Mouse (Mus musculus): ENCODE data around the gene Mfsd2b. TPM values are rescaled to one million over a fixed set of nuclear protein-coding genes. Genes with fewer than 3 reads are reported as not detected.
A peak's percentile ranks its signal among the peaks of the same experiment; 100 is the strongest.
"Not testable (repeated sequence)": the region's sequence is repeated elsewhere in the genome, so short reads cannot be mapped to it uniquely, and the experiment has no call there.

The Mfsd2b gene
- 0.59 and 0.83 TPM in 2 replicates for polyA plus RNA-seq (2014; fragmentation: Nextera tagmentation; extraction: Ambion mirVana)

GRCm38 (mm10) chr12:4874161-4874927 lies at the start of gene Mfsd2b:
Gene Mfsd2b, minus strand, starts transcription at chr12:4874359.
- WGBS, result 4% methylated on average over 24 of the region's 24 CpGs
- ATAC-seq, result peak; percentile 90
- H3K27me3 ChIP-seq (replicated peaks; ENCODE audit: control insufficient read depth, insufficient read depth, low read length), result no peaks in the 10 kb centered on the region
- H3K36me3 ChIP-seq (ENCODE audit: control insufficient read depth, insufficient read depth, low read length), result peaks cover 13% of the 10 kb centered on the region
- peak; percentile 81 for DNase-seq (ENCODE audit: low spot score)
- H3K9me3 ChIP-seq (replicated peaks; ENCODE audit: control insufficient read depth, low read length), result no peaks in the 10 kb centered on the region
- no peak within 1 kb of the TSS for H3K27ac ChIP-seq (ENCODE audit: low read depth, low read length)
- H3K4me2 ChIP-seq (ENCODE audit: low read length), result peak within 1 kb of the TSS; percentile 82
- H3K4me3 ChIP-seq (ENCODE audit: low read depth, low read length), result peak within 1 kb of the TSS; percentile 33
- H3K4me1 ChIP-seq (ENCODE audit: control insufficient read depth, insufficient read depth, low read length), result peaks cover 10% of the 10 kb centered on the region
- peak within 1 kb of the TSS; percentile 55 for H3K9ac ChIP-seq (ENCODE audit: low read length)

- DNase-seq (ENCODE audit: low spot score) (peak; percentile 49), ATAC-seq (peak; percentile 66)
- Histone ChIP-seq H3K36me3 (ENCODE audit: control insufficient read depth, insufficient read depth, low read length) (no peaks in the 10 kb centered on the region), H3K4me3 (ENCODE audit: low read depth, low read length) (peak overlapping the region; percentile 96), H3K9ac (ENCODE audit: low read length) (peak overlapping the region; percentile 98), H3K9me3 (replicated peaks; ENCODE audit: control insufficient read depth, low read length) (no peaks in the 10 kb centered on the region), H3K4me1 (ENCODE audit: control insufficient read depth, insufficient read depth, low read length) (peaks cover 9% of the 10 kb centered on the region), H3K4me2 (ENCODE audit: low read length) (peak overlapping the region; percentile 61), H3K27me3 (replicated peaks; ENCODE audit: control insufficient read depth, insufficient read depth, low read length) (no peaks in the 10 kb centered on the region), H3K27ac (ENCODE audit: low read depth, low read length) (peak overlapping the region; percentile 98)
- under 1% methylated on average over 48 of the region's 48 CpGs for WGBS
Measured at GRCm38 (mm10) chr12:4917805-4918591, 43.8 kb upstream of the Mfsd2b start.

- ATAC-seq, result peak; percentile 97
- Histone ChIP-seq H3K27me3 (replicated peaks; ENCODE audit: control insufficient read depth, insufficient read depth, low read length) (no peaks in the 10 kb centered on the region), H3K9me3 (replicated peaks; ENCODE audit: control insufficient read depth, low read length) (no peaks in the 10 kb centered on the region), H3K4me3 (ENCODE audit: low read depth, low read length) (peak within 1 kb of the TSS; percentile 96), H3K4me1 (ENCODE audit: control insufficient read depth, insufficient read depth, low read length) (peaks cover 9% of the 10 kb centered on the region), H3K4me2 (ENCODE audit: low read length) (peak within 1 kb of the TSS; percentile 61), H3K9ac (ENCODE audit: low read length) (peak within 1 kb of the TSS; percentile 98), H3K36me3 (ENCODE audit: control insufficient read depth, insufficient read depth, low read length) (no peaks in the 10 kb centered on the region), H3K27ac (ENCODE audit: low read depth, low read length) (peak within 1 kb of the TSS; percentile 98)
- peak; percentile 97 for DNase-seq (ENCODE audit: low spot score)
- under 1% methylated on average over 65 of the region's 89 CpGs for WGBS
Measured at GRCm38 (mm10) chr12:4916994-4917804, 43.0 kb upstream of the Mfsd2b start, which contains the start of gene Atad2b. Gene Atad2b, plus strand, starts transcription at chr12:4917353.

DNA sequence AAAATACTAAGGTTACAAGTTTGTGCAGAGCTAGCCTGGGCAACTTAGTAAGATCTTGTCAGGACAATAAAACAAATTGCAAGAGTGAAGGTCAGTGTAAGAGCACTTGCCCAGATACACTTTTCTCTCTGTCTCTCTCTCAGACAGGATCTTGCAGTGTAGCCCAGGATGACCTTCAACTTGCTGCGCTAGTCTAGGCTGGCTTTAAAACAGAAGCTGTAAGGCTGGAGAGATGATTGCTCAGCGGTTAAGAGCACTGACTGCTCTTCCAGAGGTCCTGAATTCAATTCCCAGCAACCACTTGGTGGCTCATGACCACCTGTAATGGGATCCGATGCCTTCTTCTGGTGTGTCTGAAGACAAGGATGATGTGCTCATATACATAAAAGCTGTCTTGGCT lies 40.8 kb upstream of the Mfsd2b start:
- ATAC-seq (no peak), DNase-seq (ENCODE audit: low spot score) (no peak)
- WGBS, result 83% methylated on average over 3 of the region's 3 CpGs
- Histone ChIP-seq H3K27me3 (replicated peaks; ENCODE audit: control insufficient read depth, insufficient read depth, low read length) (no peaks in the 10 kb centered on the region), H3K4me2 (ENCODE audit: low read length) (no peak overlapping the region), H3K9me3 (replicated peaks; ENCODE audit: control insufficient read depth, low read length) (no peaks in the 10 kb centered on the region), H3K4me1 (ENCODE audit: control insufficient read depth, insufficient read depth, low read length) (peaks cover 8% of the 10 kb centered on the region), H3K4me3 (ENCODE audit: low read depth, low read length) (no peak overlapping the region), H3K36me3 (ENCODE audit: control insufficient read depth, insufficient read depth, low read length) (no peaks in the 10 kb centered on the region), H3K9ac (ENCODE audit: low read length) (no peak overlapping the region), H3K27ac (ENCODE audit: low read depth, low read length) (no peak overlapping the region)

- Histone ChIP-seq H3K9ac (ENCODE audit: low read length) (no peak overlapping the region), H3K36me3 (ENCODE audit: control insufficient read depth, insufficient read depth, low read length) (no peaks in the 10 kb centered on the region)
- whole genome bisulfite sequencing, result 46% methylated on average over 3 of the region's 3 CpGs
Measured at GRCm38 (mm10) chr12:4914441-4914840, 40.3 kb upstream of the Mfsd2b start.

GRCm38 (mm10) chr12:4911716-4912115 lies 37.6 kb upstream of the Mfsd2b start:
- Histone ChIP-seq H3K36me3 (ENCODE audit: control insufficient read depth, insufficient read depth, low read length) (no peaks in the 10 kb centered on the region), H3K9ac (ENCODE audit: low read length) (no peak overlapping the region), H3K4me2 (ENCODE audit: low read length) (no peak overlapping the region), H3K27me3 (replicated peaks; ENCODE audit: control insufficient read depth, insufficient read depth, low read length) (no peaks in the 10 kb centered on the region), H3K4me3 (ENCODE audit: low read depth, low read length) (no peak overlapping the region), H3K27ac (ENCODE audit: low read depth, low read length) (no peak overlapping the region), H3K4me1 (ENCODE audit: control insufficient read depth, insufficient read depth, low read length) (no peaks in the 10 kb centered on the region), H3K9me3 (replicated peaks; ENCODE audit: control insufficient read depth, low read length) (no peaks in the 10 kb centered on the region)
- no peak for DNase-seq (ENCODE audit: low spot score)
- no peak for ATAC-seq
- WGBS, result 74% methylated on average over 4 of the region's 4 CpGs

More at GRCm38 (mm10) chr12:4914441-4914840, 40.3 kb upstream of the Mfsd2b start:
- H3K27me3 ChIP-seq (replicated peaks; ENCODE audit: control insufficient read depth, insufficient read depth, low read length), result no peaks in the 10 kb centered on the region
- H3K4me1 ChIP-seq (ENCODE audit: control insufficient read depth, insufficient read depth, low read length), result peaks cover 5% of the 10 kb centered on the region
- no peaks in the 10 kb centered on the region for H3K9me3 ChIP-seq (replicated peaks; ENCODE audit: control insufficient read depth, low read length)
- no peak for DNase-seq (ENCODE audit: low spot score)
- no peak overlapping the region for H3K4me3 ChIP-seq (ENCODE audit: low read depth, low read length)
- no peak overlapping the region for H3K27ac ChIP-seq (ENCODE audit: low read depth, low read length)
- H3K4me2 ChIP-seq (ENCODE audit: low read length), result no peak overlapping the region
- no peak for ATAC-seq

DNA sequence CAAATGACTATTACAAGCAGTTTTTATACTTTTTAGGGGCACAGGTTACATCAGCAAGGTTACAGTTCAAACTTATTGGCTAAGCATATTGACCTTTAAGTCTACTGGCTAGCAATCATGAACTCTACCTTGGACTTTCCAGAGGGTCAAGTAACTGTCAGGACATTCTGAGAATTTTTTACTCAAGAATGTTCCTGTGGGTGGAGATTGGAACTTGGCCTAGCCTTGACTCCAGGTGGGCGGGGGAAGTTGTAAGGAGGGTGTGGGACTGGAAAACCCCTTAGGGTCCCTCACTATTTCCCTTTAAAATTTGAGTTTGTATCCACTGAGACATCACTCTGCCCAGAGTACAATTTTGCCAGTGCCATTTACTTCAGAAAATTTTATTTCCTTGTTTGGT lies 36.3 kb upstream of the Mfsd2b start:
- not testable (repeated sequence) for ATAC-seq

DNA sequence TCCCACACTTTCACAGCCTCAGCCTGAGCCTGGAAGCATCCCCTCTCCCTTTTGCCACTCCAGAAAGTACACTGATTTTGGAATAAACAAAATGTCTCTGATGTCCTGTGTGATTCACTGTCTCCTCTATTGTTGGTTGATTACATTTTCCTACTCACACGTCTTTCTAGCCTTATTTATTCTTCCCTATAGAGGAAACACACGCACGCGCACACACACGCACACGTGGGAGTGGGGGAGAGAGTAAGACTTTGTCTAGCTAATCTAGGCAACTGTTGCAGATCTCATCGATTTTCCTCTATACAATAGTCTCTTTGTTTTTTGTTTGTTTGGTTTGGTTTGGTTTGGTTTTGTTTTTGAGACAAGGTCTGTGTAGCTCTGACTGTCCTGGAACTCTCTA lies 34.2 kb upstream of the Mfsd2b start:
- WGBS, result 93% methylated on average over 7 of the region's 7 CpGs
- no peak overlapping the region; the same call in 1 of the 2 replicates for H3K4me2 ChIP-seq (ENCODE audit: low read length)
- no peaks in the 10 kb centered on the region for H3K4me1 ChIP-seq (ENCODE audit: control insufficient read depth, insufficient read depth, low read length)
- no peaks in the 10 kb centered on the region for H3K9me3 ChIP-seq (replicated peaks; ENCODE audit: control insufficient read depth, low read length)
- DNase-seq (ENCODE audit: low spot score), result no peak
- no peak for ATAC-seq
- H3K9ac ChIP-seq (ENCODE audit: low read length), result no peak overlapping the region
- H3K27ac ChIP-seq (ENCODE audit: low read depth, low read length), result no peak overlapping the region
- H3K27me3 ChIP-seq (replicated peaks; ENCODE audit: control insufficient read depth, insufficient read depth, low read length), result no peaks in the 10 kb centered on the region
- no peaks in the 10 kb centered on the region for H3K36me3 ChIP-seq (ENCODE audit: control insufficient read depth, insufficient read depth, low read length)
- no peak overlapping the region for H3K4me3 ChIP-seq (ENCODE audit: low read depth, low read length)

More for the DNA sequence above, 36.3 kb upstream of the Mfsd2b start:
- not testable (repeated sequence) for H3K36me3 ChIP-seq (ENCODE audit: control insufficient read depth, insufficient read depth, low read length); H3K4me2 ChIP-seq (ENCODE audit: low read length); H3K9ac ChIP-seq (ENCODE audit: low read length); DNase-seq (ENCODE audit: low spot score); H3K27ac ChIP-seq (ENCODE audit: low read depth, low read length); H3K4me3 ChIP-seq (ENCODE audit: low read depth, low read length); H3K9me3 ChIP-seq (replicated peaks; ENCODE audit: control insufficient read depth, low read length); H3K4me1 ChIP-seq (ENCODE audit: control insufficient read depth, insufficient read depth, low read length); H3K27me3 ChIP-seq (replicated peaks; ENCODE audit: control insufficient read depth, insufficient read depth, low read length)
- WGBS, result 93% methylated on average over 1 of the region's 1 CpGs
